Mouse (Mus musculus): ENCODE measurements around the gene Zbtb8a.

DNA sequence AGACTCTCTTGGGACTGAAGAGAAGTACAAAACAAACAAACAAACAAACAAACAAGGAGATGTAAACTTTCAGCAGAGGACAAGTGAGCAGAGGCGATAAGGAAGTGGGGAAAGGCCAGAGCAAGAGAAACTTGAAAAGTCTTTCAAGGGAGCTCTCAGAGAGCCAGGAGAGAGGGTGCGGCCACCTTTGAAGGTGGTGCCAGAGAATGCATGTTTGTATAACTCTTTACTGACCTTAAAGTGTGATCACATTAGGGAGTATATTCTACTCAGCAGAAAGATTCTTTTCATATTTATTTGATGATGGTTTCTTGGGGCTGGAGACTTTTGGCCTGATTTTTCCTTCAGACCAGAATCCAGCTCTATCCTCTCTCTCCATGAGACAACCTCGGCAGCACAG is 19.0 kb upstream of the Zbtb8a start:
- no peak for TF ChIP-seq CTCF (IDR thresholded peaks at IDR 0.05; ENCODE audit: low read depth, low read length)
- TF ChIP-seq EP300 (IDR thresholded peaks at IDR 0.05; ENCODE audit: insufficient read depth, low read depth, low read length), result no peak
